Mouse (Mus musculus): Measurements from ENCODE around the gene Adipor2.

DNA sequence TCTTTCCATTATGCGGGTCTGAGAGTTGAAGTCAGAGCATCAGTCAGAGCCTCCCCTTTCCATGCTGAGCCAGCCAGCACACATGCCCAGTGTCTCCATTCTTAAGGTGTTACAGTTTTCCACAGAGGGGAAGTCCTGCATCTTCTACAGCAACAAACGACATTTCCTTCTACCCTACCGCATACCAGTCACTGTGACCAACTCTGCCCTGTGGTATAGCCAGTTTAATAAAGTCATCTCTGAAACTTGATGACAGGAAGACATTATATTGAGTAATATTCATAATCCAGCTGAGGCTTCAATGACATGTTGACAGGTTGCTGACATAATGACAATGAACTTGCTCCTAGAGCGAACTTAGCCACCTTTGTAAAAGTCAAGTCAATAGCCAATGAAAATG is 26.8 kb downstream of the Adipor2 start:
- no peak for TF ChIP-seq CTCF (IDR thresholded peaks at IDR 0.05; ENCODE audit: low read depth, low read length)
- TF ChIP-seq POLR2A (IDR thresholded peaks at IDR 0.05; ENCODE audit: extremely low read depth, insufficient read depth, low read length) = no peak
